Mouse (Mus musculus) layer of hippocampus, postnatal 10 days (tissue): Measurements from ENCODE around the gene Lrriq4. TPM values are rescaled to one million over a fixed set of nuclear protein-coding genes. Genes with fewer than 3 reads are reported as not detected.

Source experiments
- DNase-seq, 2 experiments: peaks; one replicate each; pipeline ENCODE4 v3.0.0; 2021; ENCODE audit warnings: low spot score in 2 of 2
- long read RNA-seq: library from polyadenylated mRNA; stranded (forward); transcript quantifications from one replicate; pipeline ENCODE4 v2.0.0, GENCODE M21; 2023
- total RNA-seq, 2 experiments: library from RNA; stranded (reverse); gene quantifications; 2 replicates each; pipeline ENCODE4 v1.2.3; 2021

Lrriq4 gene
- total RNA-seq = not detected
- long read RNA-seq = 0 reads

GRCm38 (mm10) chr3:30644207-30644606, at the start of gene Lrriq4:
Lrriq4 (plus strand) TSS chr3:30644507.
- no peak for DNase-seq

GRCm38 (mm10) chr3:30595111-30595832, 49.0 kb upstream of the Lrriq4 start:
- DNase-seq = peak; percentile 24 to 55

- DNase-seq = no peak
Observed at GRCm38 (mm10) chr3:30597271-30597670, 47.0 kb upstream of the Lrriq4 start.

GRCm38 (mm10) chr3:30599711-30600545, 44.4 kb upstream of the Lrriq4 start, which contains the start of gene Actrt3:
Actrt3 (minus strand) TSS chr3:30599939.
- peak; percentile 30 to 63 for DNase-seq

- peak; percentile 23 to 57 for DNase-seq
Observed at GRCm38 (mm10) chr3:30600717-30601116, 43.6 kb upstream of the Lrriq4 start.

- DNase-seq = peak; percentile 74 to 84
Observed at GRCm38 (mm10) chr3:30601175-30601574, 43.1 kb upstream of the Lrriq4 start.

- no peak for DNase-seq
Observed at GRCm38 (mm10) chr3:30601610-30602064, 42.7 kb upstream of the Lrriq4 start.

- DNase-seq = peak; percentile 97
Observed at GRCm38 (mm10) chr3:30602065-30602739, 42.1 kb upstream of the Lrriq4 start, which contains the start of gene Mynn. Mynn (plus strand) TSS chr3:30602065.

- DNase-seq = no peak
Observed at GRCm38 (mm10) chr3:30602740-30603098, 41.6 kb upstream of the Lrriq4 start.

GRCm38 (mm10) chr3:30603256-30603655, 41.1 kb upstream of the Lrriq4 start:
- no peak for DNase-seq

- DNase-seq = no peak
Observed at GRCm38 (mm10) chr3:30608999-30609398, 35.3 kb upstream of the Lrriq4 start.

GRCm38 (mm10) chr3:30610930-30611329, 33.4 kb upstream of the Lrriq4 start:
- DNase-seq = no peak

GRCm38 (mm10) chr3:30620132-30620531, 24.2 kb upstream of the Lrriq4 start:
- no peak for DNase-seq

- DNase-seq = no peak
Observed at GRCm38 (mm10) chr3:30633681-30634080, 10.6 kb upstream of the Lrriq4 start.

- DNase-seq = no peak
Observed at GRCm38 (mm10) chr3:30635629-30636028, 8.7 kb upstream of the Lrriq4 start.

GRCm38 (mm10) chr3:30646761-30647160, 2.5 kb downstream of the Lrriq4 start:
- no peak for DNase-seq

- DNase-seq = peak; percentile 17 to 37
Observed at GRCm38 (mm10) chr3:30647440-30648090, 3.3 kb downstream of the Lrriq4 start, which contains the start of gene Lrrc34. Lrrc34 (minus strand) TSS chr3:30647869.

GRCm38 (mm10) chr3:30648466-30648865, 4.2 kb downstream of the Lrriq4 start:
- no peak for DNase-seq

- peak in 1 of 2 experiments; percentile 14 for DNase-seq
Observed at GRCm38 (mm10) chr3:30650062-30650841, 5.9 kb downstream of the Lrriq4 start.

- DNase-seq = no peak
Observed at GRCm38 (mm10) chr3:30655937-30656336, 11.6 kb downstream of the Lrriq4 start.
